Mouse (Mus musculus) kidney, postnatal 36 days (tissue): Measurements from ENCODE around the gene Depdc7.
A peak's percentile ranks its signal among the peaks of the same experiment; 100 is the strongest.

Experiments used
- DNase-seq, 2 experiments: peaks; one replicate each; pipeline ENCODE4 v3.0.0; 2021 to 2022; ENCODE audit warnings: mixed read lengths in 2 of 2

Gene Depdc7

GRCm38 (mm10) chr2:104742741-104743064 lies at the start of gene Depdc7:
TSS of gene Depdc7 (minus strand) at chr2:104742878.
- peak; percentile 94 to 97 for DNase-seq

DNA sequence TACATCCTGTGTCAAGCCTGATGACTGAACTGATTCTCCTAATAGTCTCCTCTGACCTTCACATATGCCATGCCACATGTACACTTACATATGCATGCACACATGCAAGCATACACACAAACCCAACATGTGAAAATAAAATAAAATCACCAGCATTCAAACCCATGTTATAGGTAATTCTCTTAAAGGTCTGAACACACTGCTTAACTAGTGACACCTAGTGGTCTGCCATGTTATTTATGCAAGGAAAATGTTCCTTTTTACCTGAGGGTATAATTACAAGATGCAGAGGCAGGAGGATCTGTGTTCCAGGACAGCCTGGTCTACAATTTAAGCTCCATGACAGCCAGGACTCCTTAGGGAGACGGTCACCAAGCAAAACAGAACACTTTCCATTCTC lies 32.1 kb upstream of the Depdc7 start:
- DNase-seq, result peak in 1 of 2 experiments; percentile 36

DNA sequence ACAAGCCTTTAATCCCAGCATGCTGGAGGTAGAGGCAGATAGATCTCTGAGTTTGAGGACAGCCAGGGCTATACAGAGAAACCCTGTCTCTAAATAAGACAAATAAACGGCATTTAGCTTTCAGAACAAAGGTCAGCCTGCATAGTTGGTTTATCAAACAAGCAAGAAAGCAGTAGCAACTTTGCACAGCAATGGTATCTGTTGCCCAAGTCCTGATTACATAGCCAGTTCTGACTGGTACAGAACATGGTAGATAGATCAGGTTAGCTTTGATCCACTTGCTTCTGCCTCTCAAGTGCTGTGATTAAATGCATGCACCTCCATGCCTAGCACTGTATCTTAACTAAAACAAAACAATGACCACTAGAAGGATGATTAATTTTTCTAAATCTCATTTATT lies 26.0 kb upstream of the Depdc7 start:
- no peak for DNase-seq

GRCm38 (mm10) chr2:104764018-104764417 lies 21.3 kb upstream of the Depdc7 start:
- DNase-seq, result no peak

GRCm38 (mm10) chr2:104763134-104763703 lies 20.5 kb upstream of the Depdc7 start:
- no peak for DNase-seq

GRCm38 (mm10) chr2:104750611-104751010 lies 7.9 kb upstream of the Depdc7 start:
- peak in 1 of 2 experiments; percentile 51 for DNase-seq

DNA sequence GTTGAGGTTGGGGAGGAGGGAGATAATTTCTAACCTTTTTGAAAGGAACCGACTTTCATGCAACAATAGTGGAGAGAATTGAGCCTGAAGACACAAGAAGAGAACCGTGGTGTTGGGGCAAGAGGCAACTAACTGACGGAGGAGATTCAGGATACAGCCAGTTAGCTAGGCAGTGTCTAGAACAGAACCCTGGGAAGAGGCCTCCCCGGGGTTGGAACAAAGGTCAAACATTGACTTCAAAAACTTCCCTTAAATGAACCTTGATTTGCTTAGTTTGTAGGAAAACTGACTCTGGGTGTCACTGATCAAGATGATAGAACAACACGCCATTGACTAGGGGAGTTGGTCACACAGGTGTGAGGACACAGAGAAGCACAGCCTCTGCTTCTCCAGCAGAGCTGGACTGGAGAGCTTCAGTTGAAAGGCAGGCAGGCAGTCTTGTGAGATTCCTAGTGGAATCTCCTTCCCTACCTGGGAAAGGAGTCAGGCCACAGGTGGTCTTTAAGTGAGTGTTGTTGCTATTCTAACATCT lies 6.0 kb upstream of the Depdc7 start:
- no peak for DNase-seq

DNA sequence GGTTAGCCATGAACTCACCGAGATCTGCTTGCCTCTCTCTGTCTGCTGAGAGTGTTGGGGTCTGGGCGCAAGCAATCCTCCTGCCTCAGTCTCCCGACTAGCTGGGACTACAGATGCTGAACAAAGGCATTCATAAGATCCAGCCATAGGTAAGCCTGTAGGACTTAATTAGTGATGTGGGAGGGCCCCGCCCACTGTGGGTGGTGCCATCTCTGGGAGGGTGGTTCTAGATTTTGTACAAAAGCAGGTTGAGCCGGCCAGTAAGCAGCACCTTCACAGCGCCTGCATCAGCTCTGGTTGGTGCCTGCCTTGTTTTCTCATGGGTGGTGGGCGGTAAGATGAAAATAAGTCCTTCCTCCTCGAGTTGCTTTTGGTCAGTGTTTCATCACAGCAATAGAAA lies 3.6 kb upstream of the Depdc7 start:
- DNase-seq, result peak in 1 of 2 experiments; percentile 40

GRCm38 (mm10) chr2:104743971-104744370 lies 1.3 kb upstream of the Depdc7 start:
- peak; percentile 59 to 71 for DNase-seq

- DNase-seq, result peak; percentile 62 to 75
These were observed 482 bp upstream of the Depdc7 start for GRCm38 (mm10) chr2:104743160-104743559.

GRCm38 (mm10) chr2:104741896-104742740 lies 560 bp downstream of the Depdc7 start:
- DNase-seq, result no peak

DNA sequence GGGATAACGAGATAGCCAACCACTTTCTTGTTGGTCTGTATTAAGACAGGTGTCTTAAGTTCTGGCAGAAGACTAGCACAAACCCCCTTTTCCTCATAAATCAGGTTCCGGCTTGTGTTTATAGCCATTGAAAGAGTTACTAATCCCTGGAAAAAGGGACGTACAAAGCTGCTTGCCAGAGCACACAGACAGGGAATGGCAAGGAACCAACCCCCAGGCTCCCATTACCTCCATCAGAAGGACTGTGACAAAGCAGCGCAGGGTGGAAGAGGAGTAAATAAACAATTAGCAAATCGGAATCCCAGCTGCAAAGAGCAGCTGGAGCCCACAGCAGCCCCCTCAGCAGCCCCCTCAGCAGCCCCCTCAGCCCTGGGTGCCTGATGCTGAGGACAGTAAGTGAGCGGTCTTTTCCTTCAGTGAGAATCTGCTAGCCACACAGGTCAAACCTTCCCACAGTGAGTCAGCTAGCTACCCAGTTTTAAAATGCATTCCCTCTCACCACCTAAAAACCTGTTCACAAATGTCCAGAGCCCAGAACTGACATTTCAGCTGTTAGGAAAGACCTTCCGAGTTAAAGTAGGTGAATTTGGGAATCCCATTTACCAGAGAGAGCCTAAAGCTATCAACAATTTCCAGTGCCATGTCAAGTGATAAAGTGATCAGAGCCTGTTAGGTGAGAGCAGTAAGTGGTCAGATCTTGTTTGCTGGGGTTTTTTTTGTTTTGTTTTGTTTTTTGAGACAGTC lies 1.5 kb downstream of the Depdc7 start:
- DNase-seq, result no peak

- DNase-seq, result no peak
These were observed 2.3 kb downstream of the Depdc7 start for GRCm38 (mm10) chr2:104740248-104740949.

GRCm38 (mm10) chr2:104739691-104740090 lies 3.0 kb downstream of the Depdc7 start:
- no peak for DNase-seq

- DNase-seq, result no peak
These were observed 6.4 kb downstream of the Depdc7 start for GRCm38 (mm10) chr2:104736241-104736640.

GRCm38 (mm10) chr2:104732562-104733256 lies 10.0 kb downstream of the Depdc7 start:
- peak in 1 of 2 experiments; percentile 41 for DNase-seq

DNA sequence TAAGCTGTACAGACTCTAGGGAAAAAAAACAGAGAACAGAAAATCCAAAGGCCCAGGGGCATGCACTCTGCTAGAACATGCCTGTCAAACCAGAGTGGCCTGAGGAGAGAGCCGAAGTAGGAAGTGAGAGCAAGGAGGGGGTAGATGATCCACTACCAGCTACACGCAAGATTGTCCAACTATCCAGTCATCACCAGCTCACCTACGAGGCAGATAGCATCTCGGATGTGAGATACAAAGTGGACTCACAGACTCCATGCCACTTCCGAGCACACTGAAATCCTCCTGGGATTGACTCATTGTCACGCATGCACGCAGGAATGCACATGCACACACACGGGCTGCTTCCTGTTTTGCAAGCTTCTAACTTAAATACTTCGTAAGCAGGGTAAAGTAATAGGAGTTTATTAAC lies 10.6 kb downstream of the Depdc7 start:
- DNase-seq, result no peak

GRCm38 (mm10) chr2:104727369-104727768 lies 15.3 kb downstream of the Depdc7 start:
- DNase-seq, result no peak

DNA sequence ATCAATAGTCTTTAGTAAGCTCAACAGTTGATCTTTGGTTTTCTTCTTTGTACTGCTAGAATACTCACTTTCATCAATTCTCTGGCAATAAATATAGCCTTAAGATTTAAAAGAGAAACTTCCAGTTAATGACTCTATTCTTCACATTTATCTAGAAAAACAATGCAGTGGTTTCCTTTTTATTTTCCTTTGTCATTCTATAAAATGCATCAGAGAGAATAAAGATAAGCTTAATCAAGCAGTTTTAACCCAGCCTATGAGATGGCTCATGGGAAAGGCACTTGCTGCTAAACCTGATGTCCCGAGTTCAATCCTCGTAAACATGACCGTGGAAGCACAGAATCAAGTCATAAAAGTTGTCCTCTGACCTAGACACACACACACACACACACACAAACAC lies 20.7 kb downstream of the Depdc7 start:
- no peak for DNase-seq

- no peak for DNase-seq
These were observed 24.9 kb downstream of the Depdc7 start for GRCm38 (mm10) chr2:104717827-104718226.

GRCm38 (mm10) chr2:104717231-104717735 lies 25.4 kb downstream of the Depdc7 start:
- peak in 1 of 2 experiments; percentile 51 for DNase-seq

DNA sequence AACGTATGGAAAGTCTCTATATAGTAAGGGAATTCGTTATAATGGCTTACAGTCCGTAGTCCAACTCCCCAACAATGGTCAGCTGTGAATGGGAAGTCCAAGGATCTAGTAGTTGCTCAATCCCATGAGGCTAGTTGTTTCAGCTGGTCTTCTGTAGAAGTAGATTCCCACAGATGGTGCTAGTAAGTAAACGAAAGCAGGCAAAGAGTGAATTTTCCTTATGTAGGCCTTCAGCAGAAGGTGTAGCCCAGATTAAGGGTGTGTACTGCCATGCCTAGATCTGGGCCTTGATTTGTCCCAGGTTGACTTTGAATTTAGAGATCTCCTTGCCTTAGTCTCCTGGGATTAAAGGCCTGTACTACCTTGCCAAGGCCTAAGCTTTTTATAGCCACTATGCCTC lies 26.4 kb downstream of the Depdc7 start, which contains the start of gene Pin1rt1:
TSS of gene Pin1rt1 (minus strand) at position 101 of the 400 bp plus-strand sequence.
- DNase-seq, result no peak
